Mouse (Mus musculus): ENCODE data around the gene Cnnm4. TPM values are rescaled to one million over a fixed set of nuclear protein-coding genes. Genes with fewer than 3 reads are reported as not detected.

The Cnnm4 gene
- polyA plus RNA-seq, 1 experiment from 2014 or later = 11.4 TPM

GRCm38 (mm10) chr1:36479903-36480899, 8.8 kb downstream of the Cnnm4 start:
- no peak for ATAC-seq
- Histone ChIP-seq H3K27ac (ENCODE audit: low read depth, low read length) (no peak overlapping the region), H3K27me3 (replicated peaks; ENCODE audit: control insufficient read depth, insufficient read depth, low read length) (no peaks in the 10 kb centered on the region), H3K4me2 (ENCODE audit: low read length) (no peak overlapping the region), H3K4me3 (ENCODE audit: low read length) (no peak overlapping the region), H3K4me1 (ENCODE audit: control insufficient read depth, insufficient read depth, low read depth, low read length) (peaks cover 15% of the 10 kb centered on the region), H3K9ac (ENCODE audit: low read depth, low read length) (no peak overlapping the region), H3K9me3 (ENCODE audit: control insufficient read depth, low read length) (no peaks in the 10 kb centered on the region), H3K36me3 (ENCODE audit: control insufficient read depth, insufficient read depth, low read length) (no peaks in the 10 kb centered on the region)
- 84% methylated on average over 12 of the region's 12 CpGs for WGBS

GRCm38 (mm10) chr1:36483825-36484224, 12.4 kb downstream of the Cnnm4 start:
- Histone ChIP-seq H3K4me2 (ENCODE audit: low read length) (no peak overlapping the region), H3K9ac (ENCODE audit: low read depth, low read length) (no peak overlapping the region), H3K4me3 (ENCODE audit: low read length) (no peak overlapping the region), H3K4me1 (ENCODE audit: control insufficient read depth, insufficient read depth, low read depth, low read length) (no peaks in the 10 kb centered on the region), H3K27me3 (replicated peaks; ENCODE audit: control insufficient read depth, insufficient read depth, low read length) (no peaks in the 10 kb centered on the region), H3K9me3 (ENCODE audit: control insufficient read depth, low read length) (no peaks in the 10 kb centered on the region), H3K36me3 (ENCODE audit: control insufficient read depth, insufficient read depth, low read length) (no peaks in the 10 kb centered on the region), H3K27ac (ENCODE audit: low read depth, low read length) (no peak overlapping the region)
- 71% methylated on average over 4 of the region's 4 CpGs for WGBS
- no peak for ATAC-seq

DNA sequence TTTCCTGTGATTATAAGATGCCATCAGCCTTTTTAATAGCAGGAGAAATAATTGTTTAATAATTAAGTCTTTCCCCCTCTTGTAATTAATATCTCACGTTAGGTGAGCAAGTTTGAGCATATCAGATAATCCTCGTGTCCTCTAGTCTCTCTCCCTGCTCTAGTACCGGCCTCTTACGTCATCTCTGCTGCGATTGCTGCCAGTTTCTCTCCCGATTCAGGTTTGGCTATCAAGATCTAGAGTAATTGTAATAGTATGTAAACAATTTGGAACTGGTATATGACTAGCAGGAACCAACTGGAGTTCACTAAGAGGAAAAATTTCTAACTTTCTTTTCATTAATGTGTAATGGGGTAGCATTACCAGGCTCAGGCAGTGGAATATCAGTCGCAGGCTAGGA, 13.7 kb downstream of the Cnnm4 start:
- no peak for ATAC-seq
- H3K36me3 ChIP-seq (ENCODE audit: control insufficient read depth, insufficient read depth, low read length) = no peaks in the 10 kb centered on the region
- no peak overlapping the region for H3K4me2 ChIP-seq (ENCODE audit: low read length)
- WGBS = 76% methylated on average over 7 of the region's 7 CpGs
- H3K9ac ChIP-seq (ENCODE audit: low read depth, low read length) = no peak overlapping the region
- no peak overlapping the region for H3K4me3 ChIP-seq (ENCODE audit: low read length)
- no peak overlapping the region for H3K27ac ChIP-seq (ENCODE audit: low read depth, low read length)
- H3K9me3 ChIP-seq (ENCODE audit: control insufficient read depth, low read length) = no peaks in the 10 kb centered on the region
- H3K4me1 ChIP-seq (ENCODE audit: control insufficient read depth, insufficient read depth, low read depth, low read length) = no peaks in the 10 kb centered on the region
- H3K27me3 ChIP-seq (replicated peaks; ENCODE audit: control insufficient read depth, insufficient read depth, low read length) = no peaks in the 10 kb centered on the region

GRCm38 (mm10) chr1:36487111-36487510, 15.7 kb downstream of the Cnnm4 start:
- Histone ChIP-seq H3K36me3 (ENCODE audit: control insufficient read depth, insufficient read depth, low read length) (no peaks in the 10 kb centered on the region), H3K9ac (ENCODE audit: low read depth, low read length) (no peak overlapping the region), H3K9me3 (ENCODE audit: control insufficient read depth, low read length) (no peaks in the 10 kb centered on the region), H3K4me3 (ENCODE audit: low read length) (no peak overlapping the region), H3K4me2 (ENCODE audit: low read length) (no peak overlapping the region), H3K4me1 (ENCODE audit: control insufficient read depth, insufficient read depth, low read depth, low read length) (no peaks in the 10 kb centered on the region), H3K27me3 (replicated peaks; ENCODE audit: control insufficient read depth, insufficient read depth, low read length) (no peaks in the 10 kb centered on the region), H3K27ac (ENCODE audit: low read depth, low read length) (no peak overlapping the region)
- no peak for ATAC-seq
- 64% methylated on average over 9 of the region's 9 CpGs for WGBS

- H3K4me1 ChIP-seq (ENCODE audit: control insufficient read depth, insufficient read depth, low read depth, low read length) = peaks cover 2% of the 10 kb centered on the region; the same call in 1 of the 2 replicates
- H3K36me3 ChIP-seq (ENCODE audit: control insufficient read depth, insufficient read depth, low read length) = no peaks in the 10 kb centered on the region
- no peaks in the 10 kb centered on the region for H3K9me3 ChIP-seq (ENCODE audit: control insufficient read depth, low read length)
- H3K27ac ChIP-seq (ENCODE audit: low read depth, low read length) = no peak overlapping the region
- H3K4me3 ChIP-seq (ENCODE audit: low read length) = no peak overlapping the region
- H3K9ac ChIP-seq (ENCODE audit: low read depth, low read length) = no peak overlapping the region
- no peak overlapping the region for H3K4me2 ChIP-seq (ENCODE audit: low read length)
- H3K27me3 ChIP-seq (replicated peaks; ENCODE audit: control insufficient read depth, insufficient read depth, low read length) = no peaks in the 10 kb centered on the region
- 64% methylated on average over 6 of the region's 6 CpGs for WGBS
- ATAC-seq = no peak
These were observed 18.2 kb downstream of the Cnnm4 start for GRCm38 (mm10) chr1:36489661-36490060.

DNA sequence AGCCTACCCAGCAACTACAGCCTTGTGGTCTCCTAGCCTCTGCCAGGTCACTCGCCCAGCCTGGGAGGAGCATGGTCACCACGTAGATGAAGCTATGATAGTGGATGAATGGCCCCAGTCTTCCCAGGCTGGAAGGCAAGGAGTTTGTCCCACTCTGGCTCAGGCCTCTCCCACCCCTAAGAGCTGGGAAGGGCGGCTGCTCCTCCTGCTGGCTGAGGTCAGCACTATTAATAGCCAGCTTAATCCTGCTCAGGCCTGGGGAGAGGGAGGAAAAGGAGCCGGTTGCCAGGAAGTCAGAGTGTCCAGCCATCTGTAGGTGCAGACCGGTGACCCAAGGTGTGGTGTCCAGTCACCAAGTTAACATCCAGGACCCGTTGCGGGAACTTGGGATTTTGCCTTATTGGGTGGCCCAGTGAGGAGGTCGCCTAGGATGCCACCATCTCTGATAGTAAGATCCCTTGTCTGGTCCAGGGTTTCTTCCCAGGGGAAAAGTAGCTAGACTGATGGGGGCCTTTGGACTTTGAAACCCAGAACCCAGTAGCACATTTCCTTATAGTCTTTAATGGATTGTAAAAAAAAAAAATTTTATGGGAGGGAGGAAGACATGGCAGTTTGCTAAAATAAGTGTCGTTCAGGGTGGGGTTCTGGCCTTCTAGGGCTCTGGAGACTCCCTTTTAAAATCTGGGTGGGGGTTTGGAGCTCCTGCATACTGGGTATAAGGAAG, 21.2 kb downstream of the Cnnm4 start:
- Histone ChIP-seq H3K27me3 (replicated peaks; ENCODE audit: control insufficient read depth, insufficient read depth, low read length) (no peaks in the 10 kb centered on the region), H3K36me3 (ENCODE audit: control insufficient read depth, insufficient read depth, low read length) (no peaks in the 10 kb centered on the region), H3K9me3 (ENCODE audit: control insufficient read depth, low read length) (no peaks in the 10 kb centered on the region), H3K4me3 (ENCODE audit: low read length) (no peak overlapping the region), H3K4me2 (ENCODE audit: low read length) (no peak overlapping the region), H3K4me1 (ENCODE audit: control insufficient read depth, insufficient read depth, low read depth, low read length) (peaks cover 2% of the 10 kb centered on the region; the same call in 1 of the 2 replicates), H3K27ac (ENCODE audit: low read depth, low read length) (no peak overlapping the region), H3K9ac (ENCODE audit: low read depth, low read length) (no peak overlapping the region)
- ATAC-seq = peak; percentile 70; the same call in 1 of the 2 replicates
- 52% methylated on average over 9 of the region's 9 CpGs for WGBS

GRCm38 (mm10) chr1:36493299-36493698, 21.9 kb downstream of the Cnnm4 start:
- Histone ChIP-seq H3K4me1 (ENCODE audit: control insufficient read depth, insufficient read depth, low read depth, low read length) (peaks cover 2% of the 10 kb centered on the region; the same call in 1 of the 2 replicates), H3K27me3 (replicated peaks; ENCODE audit: control insufficient read depth, insufficient read depth, low read length) (no peaks in the 10 kb centered on the region), H3K4me2 (ENCODE audit: low read length) (no peak overlapping the region), H3K27ac (ENCODE audit: low read depth, low read length) (no peak overlapping the region), H3K9ac (ENCODE audit: low read depth, low read length) (no peak overlapping the region), H3K36me3 (ENCODE audit: control insufficient read depth, insufficient read depth, low read length) (no peaks in the 10 kb centered on the region), H3K4me3 (ENCODE audit: low read length) (no peak overlapping the region), H3K9me3 (ENCODE audit: control insufficient read depth, low read length) (no peaks in the 10 kb centered on the region)
- no peak for ATAC-seq
- WGBS = 88% methylated on average over 6 of the region's 6 CpGs

GRCm38 (mm10) chr1:36496719-36497118, 25.3 kb downstream of the Cnnm4 start:
- Histone ChIP-seq H3K36me3 (ENCODE audit: control insufficient read depth, insufficient read depth, low read length) (0 out of 2 replicates have a peak, but pooled peaks cover 2% of the 10 kb centered on the region), H3K27ac (ENCODE audit: low read depth, low read length) (no peak overlapping the region), H3K4me2 (ENCODE audit: low read length) (no peak overlapping the region), H3K9ac (ENCODE audit: low read depth, low read length) (no peak overlapping the region), H3K27me3 (replicated peaks; ENCODE audit: control insufficient read depth, insufficient read depth, low read length) (no peaks in the 10 kb centered on the region), H3K4me3 (ENCODE audit: low read length) (no peak overlapping the region), H3K4me1 (ENCODE audit: control insufficient read depth, insufficient read depth, low read depth, low read length) (peaks cover 2% of the 10 kb centered on the region; the same call in 1 of the 2 replicates), H3K9me3 (ENCODE audit: control insufficient read depth, low read length) (no peaks in the 10 kb centered on the region)
- ATAC-seq = no peak
- 63% methylated on average over 2 of the region's 2 CpGs for WGBS

DNA sequence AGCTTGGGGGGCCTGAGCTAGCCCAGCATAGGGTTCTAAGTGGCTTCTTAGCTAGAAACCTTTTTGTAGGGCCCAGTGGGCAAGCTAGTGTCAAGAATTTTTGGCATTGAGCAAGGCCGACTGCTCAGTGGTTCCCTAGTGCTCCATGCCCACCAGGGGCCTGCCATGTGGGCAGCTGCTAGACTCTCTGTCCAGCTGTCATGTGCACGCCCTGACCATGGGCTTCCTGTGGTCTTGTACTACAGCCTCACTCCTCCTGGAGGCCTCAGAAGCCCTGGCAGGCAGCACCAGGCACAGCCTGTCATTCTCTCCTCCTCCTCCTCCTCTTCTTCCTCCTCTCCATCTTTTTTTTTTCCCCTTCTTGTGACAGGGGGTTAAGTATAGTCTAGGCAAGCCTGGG, 25.9 kb downstream of the Cnnm4 start:
- Histone ChIP-seq H3K36me3 (ENCODE audit: control insufficient read depth, insufficient read depth, low read length) (0 out of 2 replicates have a peak, but pooled peaks cover 2% of the 10 kb centered on the region), H3K4me3 (ENCODE audit: low read length) (no peak overlapping the region), H3K27me3 (replicated peaks; ENCODE audit: control insufficient read depth, insufficient read depth, low read length) (no peaks in the 10 kb centered on the region), H3K4me2 (ENCODE audit: low read length) (no peak overlapping the region), H3K9me3 (ENCODE audit: control insufficient read depth, low read length) (no peaks in the 10 kb centered on the region), H3K9ac (ENCODE audit: low read depth, low read length) (no peak overlapping the region), H3K27ac (ENCODE audit: low read depth, low read length) (no peak overlapping the region), H3K4me1 (ENCODE audit: control insufficient read depth, insufficient read depth, low read depth, low read length) (peaks cover under 1% of the 10 kb centered on the region; the same call in 1 of the 2 replicates)
- 62% methylated on average over 2 of the region's 2 CpGs for WGBS
- ATAC-seq = no peak

Measured in hindbrain, embryonic 16.5 days (tissue).